Mouse (Mus musculus) right cerebral cortex, adult 18-20 months (tissue): ENCODE data around the gene Nucb2.

Source experiments
- DNase-seq: peaks from one replicate; pipeline ENCODE4 v3.0.0; 2022; ENCODE audit warnings: mixed read lengths

The Nucb2 gene

GRCm38 (mm10) chr7:116524577-116524976, 20.4 kb downstream of the Nucb2 start:
- no peak for DNase-seq

- DNase-seq: no peak
Measured at GRCm38 (mm10) chr7:116529793-116530192, 25.6 kb downstream of the Nucb2 start.

GRCm38 (mm10) chr7:116530470-116530869, 26.3 kb downstream of the Nucb2 start:
- no peak for DNase-seq

GRCm38 (mm10) chr7:116531311-116531710, 27.1 kb downstream of the Nucb2 start:
- DNase-seq: peak; percentile 22

- no peak for DNase-seq
Measured at GRCm38 (mm10) chr7:116556834-116557233, 52.7 kb downstream of the Nucb2 start.

- DNase-seq: no peak
Measured at GRCm38 (mm10) chr7:116574551-116574950, 70.4 kb downstream of the Nucb2 start.
